ENCODE assay signal across 8 mouse cellular contexts in genomic region chr11:104440521-104441474, GRCm38 (mm10). TPM values are rescaled to one million over a fixed set of nuclear protein-coding genes. Genes with fewer than 3 reads are reported as not detected.
A peak's percentile ranks its signal among the peaks of the same experiment; 100 is the strongest.
DNase-seq lines count a peak whose midpoint lies in the region; ATAC-seq and TF ChIP-seq lines count a peak whose summit lies in the region.

No protein-coding gene starts in this region.

- ATAC-seq in erythroblast, adult 5-6 weeks (replicated peaks; ENCODE audit: low FRiP score, poor library complexity, severe bottlenecking): no peak
- no peak for ATAC-seq in forebrain, embryonic 14.5 days
- no peak for ATAC-seq in limb, embryonic 15.5 days (ENCODE audit: insufficient number of reproducible peaks, low FRiP score, low TSS enrichment, low read depth)
- ATAC-seq in neural tube, embryonic 13.5 days (ENCODE audit: low read depth): no peak
- ATAC-seq in frontal cortex, adult (ENCODE audit: low TSS enrichment): no peak

- under 1% methylated on average over 20 of the region's 20 CpGs for WGBS in forebrain, embryonic 14.5 days
- under 1% methylated on average over 20 of the region's 20 CpGs for WGBS in limb, embryonic 15.5 days
- under 1% methylated on average over 20 of the region's 20 CpGs for WGBS in neural tube, embryonic 13.5 days

- peaks cover 63% of the 10 kb centered on the region for H3K4me1 ChIP-seq in erythroblast, embryonic 14.5 days (ENCODE audit: control insufficient read depth)
- peaks cover 4 to 17% of the 10 kb centered on the region in 2 experiments; a peak in 2 of 4 replicates for H3K4me1 ChIP-seq in ES-E14 (ENCODE audit: control insufficient read depth in 2 of 2, insufficient read depth in 2 of 2, low read length in 2 of 2, poor library complexity in 1 of 2)
- H3K4me1 ChIP-seq in forebrain, embryonic 14.5 days (ENCODE audit: control insufficient read depth, insufficient read depth, low read length): peaks cover 19% of the 10 kb centered on the region
- H3K4me1 ChIP-seq in limb, embryonic 15.5 days: peaks cover 8% of the 10 kb centered on the region; the same call in 1 of the 2 replicates
- H3K4me1 ChIP-seq in neural tube, embryonic 13.5 days (replicated peaks): peaks cover 36% of the 10 kb centered on the region

- DNase-seq in ES-E14 (ENCODE audit: low read depth, low spot score): no peak
- DNase-seq in forebrain, embryonic 14.5 days (ENCODE audit: low spot score): peak; percentile 54
- DNase-seq in right cerebral cortex, postnatal 25 days: no peak

- no peaks in the 10 kb centered on the region for H3K9me3 ChIP-seq in erythroblast, embryonic 14.5 days (ENCODE audit: control insufficient read depth, low read length)
- no peaks in the 10 kb centered on the region for H3K9me3 ChIP-seq in ES-E14 (ENCODE audit: control insufficient read depth, insufficient read depth, low read depth, low read length)
- H3K9me3 ChIP-seq in forebrain, embryonic 14.5 days (replicated peaks; ENCODE audit: control insufficient read depth, low read length): no peaks in the 10 kb centered on the region
- no peaks in the 10 kb centered on the region for H3K9me3 ChIP-seq in limb, embryonic 15.5 days
- no peaks in the 10 kb centered on the region for H3K9me3 ChIP-seq in neural tube, embryonic 13.5 days

- peak overlapping the region; percentile 54 for H3K4me2 ChIP-seq in forebrain, embryonic 14.5 days (ENCODE audit: low read length)
- peak overlapping the region; percentile 60 for H3K4me2 ChIP-seq in limb, embryonic 15.5 days
- H3K4me2 ChIP-seq in neural tube, embryonic 13.5 days: peak overlapping the region; percentile 84

- H3K36me3 ChIP-seq in erythroblast, embryonic 14.5 days (ENCODE audit: control insufficient read depth): peaks cover 3% of the 10 kb centered on the region
- no peaks in the 10 kb centered on the region for H3K36me3 ChIP-seq in ES-E14 (ENCODE audit: control insufficient read depth, insufficient read depth, low read length, poor library complexity, severe bottlenecking)
- H3K36me3 ChIP-seq in forebrain, embryonic 14.5 days (ENCODE audit: control insufficient read depth, insufficient read depth, low read length): no peaks in the 10 kb centered on the region
- no peaks in the 10 kb centered on the region for H3K36me3 ChIP-seq in limb, embryonic 15.5 days
- H3K36me3 ChIP-seq in neural tube, embryonic 13.5 days: no peaks in the 10 kb centered on the region

- H3K27me3 ChIP-seq in erythroblast, embryonic 14.5 days (ENCODE audit: control insufficient read depth): no peaks in the 10 kb centered on the region
- no peaks in the 10 kb centered on the region for H3K27me3 ChIP-seq in forebrain, embryonic 14.5 days (replicated peaks; ENCODE audit: control insufficient read depth, insufficient read depth, low read length)
- H3K27me3 ChIP-seq in limb, embryonic 15.5 days: no peaks in the 10 kb centered on the region
- no peaks in the 10 kb centered on the region for H3K27me3 ChIP-seq in neural tube, embryonic 13.5 days

- H3K4me3 ChIP-seq in erythroblast, embryonic 14.5 days (replicated peaks): peak overlapping the region; percentile 90
- H3K4me3 ChIP-seq in ES-E14 (ENCODE audit: insufficient read depth in 1 of 2, low read depth in 1 of 2, low read length in 2 of 2, poor library complexity in 1 of 2, severe bottlenecking in 1 of 2): peak overlapping the region; percentile 75 to 78
- H3K4me3 ChIP-seq in forebrain, embryonic 14.5 days (ENCODE audit: low read depth, low read length): peak overlapping the region; percentile 89
- peak overlapping the region; percentile 62 for H3K4me3 ChIP-seq in limb, embryonic 15.5 days
- peak overlapping the region; percentile 87 for H3K4me3 ChIP-seq in neural tube, embryonic 13.5 days

- peak overlapping the region; percentile 100 for H3K27ac ChIP-seq in ES-E14 (ENCODE audit: insufficient read depth, low read depth, low read length, poor library complexity, severe bottlenecking)
- peak overlapping the region; percentile 100 for H3K27ac ChIP-seq in forebrain, embryonic 14.5 days (ENCODE audit: low read depth, low read length)
- H3K27ac ChIP-seq in limb, embryonic 15.5 days: peak overlapping the region; percentile 100
- H3K27ac ChIP-seq in neural tube, embryonic 13.5 days (replicated peaks): peak overlapping the region; percentile 100

- peak overlapping the region; percentile 96 for H3K9ac ChIP-seq in ES-E14 (ENCODE audit: insufficient read depth, low read depth, low read length, poor library complexity, severe bottlenecking)
- H3K9ac ChIP-seq in forebrain, embryonic 14.5 days (ENCODE audit: low read length): peak overlapping the region; percentile 99
- H3K9ac ChIP-seq in limb, embryonic 15.5 days: peak overlapping the region; percentile 99
- H3K9ac ChIP-seq in neural tube, embryonic 13.5 days: peak overlapping the region; percentile 99

- in situ Hi-C loops in ES-E14 (cut with MboI; ENCODE audit: low sequenced_read_pairs in 2 of 2, unreplicated experiment in 2 of 2): no loop called here

TF ChIP-seq in ES-E14, 5 proteins besides CTCF, POLR2A, EP300 and RAD21:
- TF ChIP-seq ZNF384 (IDR thresholded peaks at IDR 0.05; ENCODE audit: low read depth, low read length): peak; percentile 76
- TF ChIP-seq HCFC1 (IDR thresholded peaks at IDR 0.05; ENCODE audit: borderline replicate concordance, insufficient read depth, low read length): no peak
TF ChIP-seq in ES-E14: peak in this region for 1.

RNA-seq across cellular contexts. Expression of gene Kansl1, which starts 27.9 kb away (rescaled TPM):
- polyA plus RNA-seq in erythroblast, embryonic 14.5 days (2012): 7.5 and 8.5 TPM in 2 replicates
- 20.8 and 25.1 TPM in 2 replicates for total RNA-seq in erythroblast, adult 5-6 weeks (2015; ENCODE audit: low replicate concordance)
- total RNA-seq in erythroblast, adult 5-6 weeks (2017; ENCODE audit: low replicate concordance): 20.6 TPM in 2 replicates
- 34.8 and 37.7 TPM in 2 replicates for total RNA-seq in ES-E14 (2012; rRNA removed)
- polyA plus RNA-seq in forebrain, embryonic 14.5 days (2014; fragmentation: Nextera tagmentation; extraction: Ambion mirVana): 26.3 and 32.3 TPM in 2 replicates
- polyA plus RNA-seq in limb, embryonic 15.5 days (2015; fragmentation: Nextera tagmentation; extraction: Ambion mirVana): 20.6 and 22.1 TPM in 2 replicates
- polyA plus RNA-seq in neural tube, embryonic 13.5 days (2015; fragmentation: Nextera tagmentation; extraction: Ambion mirVana): 28.9 and 30.9 TPM in 2 replicates
